Mouse (Mus musculus) neural tube, embryonic 14.5 days (tissue): Measurements from ENCODE around the gene Slc7a5. TPM values are rescaled to one million over a fixed set of nuclear protein-coding genes. Genes with fewer than 3 reads are reported as not detected.

Experiments
- ATAC-seq: fragments of 200-750 bp; cut with Nextera tagmentation; 2 replicates; pipeline ENCODE4 v1.8.0; 2017; ENCODE audit warnings: low read depth, mild to moderate bottlenecking, moderate TSS enrichment, moderate library complexity
- H3K27ac ChIP-seq: fragments of 300-500 bp; sonication (generic); 2 replicates; pipeline ENCODE4 v1.5.1; 2014; ENCODE audit warnings: low read depth, mild to moderate bottlenecking, control low read depth, low read length, moderate library complexity, mixed read lengths
- H3K27me3 ChIP-seq: fragments of 300-500 bp; sonication (generic); 2 replicates; pipeline ENCODE4 v1.6.1; 2014; ENCODE audit warnings: low read length; ENCODE audit not compliant: control insufficient read depth, insufficient read depth
- H3K36me3 ChIP-seq: fragments of 300-500 bp; sonication (generic); 2 replicates; pipeline ENCODE4 v1.6.1; 2014; ENCODE audit warnings: low read length, mixed read lengths; ENCODE audit not compliant: control insufficient read depth, insufficient read depth
- H3K4me1 ChIP-seq: fragments of 300-500 bp; sonication (generic); 2 replicates; pipeline ENCODE4 v1.6.1; 2014; ENCODE audit warnings: low read length; ENCODE audit not compliant: control insufficient read depth, insufficient read depth
- H3K4me2 ChIP-seq: fragments of 300-500 bp; sonication (generic); 2 replicates; pipeline ENCODE4 v1.6.1; 2014; ENCODE audit warnings: mild to moderate bottlenecking, low read depth, low read length, control low read depth
- H3K4me3 ChIP-seq: fragments of 300-500 bp; sonication (generic); 2 replicates; pipeline ENCODE4 v1.5.1; 2014; ENCODE audit warnings: low read depth, low read length, control low read depth, mixed read lengths
- H3K9ac ChIP-seq: fragments of 300-500 bp; sonication (generic); replicated peaks from 2 replicates; pipeline ENCODE4 v1.6.1; 2014; ENCODE audit warnings: low read depth, mild to moderate bottlenecking, control low read depth, low read length, mixed read lengths
- H3K9me3 ChIP-seq: fragments of 300-500 bp; sonication (generic); 2 replicates; pipeline ENCODE4 v1.6.1; 2016; ENCODE audit warnings: low read length; ENCODE audit not compliant: control insufficient read depth
- WGBS: fragments of 180-500 bp; shearing (Covaris S2); extraction: QIAGEN DNeasy Blood & Tissue Kit; methylation state at CpG from one replicate; pipeline ENCODE4 v1.1.7; 2014; 5-methylcytosine and 5-hydroxymethylcytosine counted together
- polyA plus RNA-seq: library from polyadenylated mRNA; unstranded; fragments of >200 nt; fragmentation: Nextera tagmentation; extraction: Ambion mirVana; gene quantifications from 2 replicates; pipeline ENCODE4 v1.2.1, GENCODE M21; 2014

The Slc7a5 gene
- polyA plus RNA-seq, 1 experiment from 2014 or later, result 38.1 TPM

DNA sequence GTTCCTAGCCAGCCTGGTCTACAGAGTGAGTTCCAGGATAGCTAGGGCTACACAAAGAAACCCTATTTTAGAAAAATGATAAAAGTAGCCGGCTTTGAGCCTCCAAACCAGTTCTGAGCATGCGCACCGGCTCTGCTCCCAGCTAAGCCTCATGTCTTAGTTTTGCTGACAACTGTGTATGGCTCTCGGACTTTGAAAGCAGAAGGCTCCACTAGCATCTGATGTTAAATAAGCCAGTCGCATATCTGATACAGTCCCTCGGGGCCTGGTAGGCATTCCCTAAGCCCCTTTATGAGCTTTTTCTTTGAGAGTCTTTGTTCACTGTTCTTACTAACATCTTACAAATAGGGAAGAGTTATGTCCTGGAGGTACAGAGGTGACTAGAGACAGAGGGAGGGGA lies 59.5 kb downstream of the Slc7a5 start:
- H3K4me2 ChIP-seq, result no peak overlapping the region
- no peak for ATAC-seq
- H3K9ac ChIP-seq, result no peak overlapping the region
- H3K4me1 ChIP-seq, result no peaks in the 10 kb centered on the region
- no peaks in the 10 kb centered on the region for H3K27me3 ChIP-seq
- 44% methylated on average over 6 of the region's 6 CpGs for WGBS
- H3K9me3 ChIP-seq, result no peaks in the 10 kb centered on the region
- no peak overlapping the region for H3K27ac ChIP-seq
- H3K36me3 ChIP-seq, result no peaks in the 10 kb centered on the region
- H3K4me3 ChIP-seq, result no peak overlapping the region

DNA sequence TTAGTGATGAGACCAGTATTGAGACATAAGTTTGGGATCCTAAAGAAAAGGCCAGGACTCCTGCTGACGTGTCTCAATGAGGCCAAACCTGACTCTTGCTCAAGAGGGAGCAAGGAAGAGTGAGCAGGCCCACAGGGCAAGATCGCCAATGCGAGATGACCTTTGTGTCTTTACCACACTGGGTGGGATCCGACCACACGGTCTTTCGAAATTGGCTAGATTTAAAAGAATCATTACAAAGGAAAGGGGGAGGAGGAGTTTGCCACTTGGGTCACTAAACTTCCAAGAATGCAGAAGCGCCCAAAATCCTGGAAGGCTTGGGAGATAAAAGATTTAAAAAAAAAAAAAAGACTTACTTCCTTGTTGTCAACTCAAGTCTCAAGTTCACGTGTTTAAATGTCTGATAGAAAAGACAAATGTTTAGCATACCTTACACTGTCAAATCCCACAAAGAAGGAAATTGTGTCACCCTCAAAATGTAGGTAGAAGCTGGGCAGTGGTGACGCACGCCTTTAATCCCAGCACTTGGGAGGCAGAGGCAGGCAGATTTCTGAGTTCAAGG lies 60.2 kb downstream of the Slc7a5 start:
- Histone ChIP-seq H3K27me3 (no peaks in the 10 kb centered on the region), H3K4me3 (no peak overlapping the region), H3K4me1 (no peaks in the 10 kb centered on the region), H3K9ac (no peak overlapping the region), H3K36me3 (no peaks in the 10 kb centered on the region), H3K9me3 (no peaks in the 10 kb centered on the region), H3K4me2 (no peak overlapping the region), H3K27ac (no peak overlapping the region)
- WGBS, result 77% methylated on average over 10 of the region's 10 CpGs
- no peak for ATAC-seq

GRCm38 (mm10) chr8:121846815-121847214 lies 60.7 kb downstream of the Slc7a5 start:
- no peak overlapping the region for H3K4me2 ChIP-seq
- no peaks in the 10 kb centered on the region for H3K9me3 ChIP-seq
- H3K36me3 ChIP-seq, result no peaks in the 10 kb centered on the region
- H3K9ac ChIP-seq, result no peak overlapping the region
- no peak for ATAC-seq
- H3K27me3 ChIP-seq, result no peaks in the 10 kb centered on the region
- H3K4me1 ChIP-seq, result no peaks in the 10 kb centered on the region
- no peak overlapping the region for H3K4me3 ChIP-seq
- H3K27ac ChIP-seq, result no peak overlapping the region

GRCm38 (mm10) chr8:121844765-121845164 lies 62.7 kb downstream of the Slc7a5 start:
- Histone ChIP-seq H3K9me3 (no peaks in the 10 kb centered on the region), H3K4me2 (no peak overlapping the region), H3K36me3 (no peaks in the 10 kb centered on the region), H3K27ac (no peak overlapping the region), H3K4me3 (no peak overlapping the region), H3K27me3 (no peaks in the 10 kb centered on the region), H3K4me1 (no peaks in the 10 kb centered on the region), H3K9ac (no peak overlapping the region)
- WGBS, result 51% methylated on average over 5 of the region's 7 CpGs
- ATAC-seq, result no peak

DNA sequence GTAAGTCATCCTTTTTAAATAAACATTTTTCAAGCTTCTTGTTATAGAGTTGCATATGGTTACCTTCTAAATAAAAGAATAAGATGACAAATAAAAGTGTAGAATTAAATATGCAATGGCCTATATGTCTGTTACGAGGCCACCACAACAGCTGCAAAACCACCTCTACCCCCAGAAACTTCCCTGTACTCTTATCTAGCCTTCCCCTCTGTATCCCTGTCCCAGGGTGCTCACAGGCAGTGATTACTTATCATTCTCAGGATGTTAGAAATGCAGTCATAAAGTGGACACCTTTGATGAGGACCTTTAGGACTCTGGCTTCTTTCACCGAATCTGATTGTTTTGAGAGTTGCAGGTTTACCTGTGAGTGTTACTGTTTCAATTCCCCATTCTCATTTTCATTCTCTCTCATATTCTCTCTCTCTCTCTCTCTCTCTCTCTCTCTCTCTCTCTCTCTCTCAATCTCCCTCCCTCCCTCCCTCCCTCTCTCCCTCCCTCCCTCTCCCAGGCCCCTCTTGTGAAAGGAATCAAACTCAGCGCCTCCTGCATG lies 64.2 kb downstream of the Slc7a5 start:
- WGBS, result 75% methylated on average over 3 of the region's 3 CpGs
- no peak for ATAC-seq
- Histone ChIP-seq H3K4me2 (no peak overlapping the region), H3K4me3 (no peak overlapping the region), H3K9ac (no peak overlapping the region), H3K27ac (no peak overlapping the region), H3K27me3 (no peaks in the 10 kb centered on the region), H3K4me1 (no peaks in the 10 kb centered on the region), H3K9me3 (no peaks in the 10 kb centered on the region), H3K36me3 (no peaks in the 10 kb centered on the region)

DNA sequence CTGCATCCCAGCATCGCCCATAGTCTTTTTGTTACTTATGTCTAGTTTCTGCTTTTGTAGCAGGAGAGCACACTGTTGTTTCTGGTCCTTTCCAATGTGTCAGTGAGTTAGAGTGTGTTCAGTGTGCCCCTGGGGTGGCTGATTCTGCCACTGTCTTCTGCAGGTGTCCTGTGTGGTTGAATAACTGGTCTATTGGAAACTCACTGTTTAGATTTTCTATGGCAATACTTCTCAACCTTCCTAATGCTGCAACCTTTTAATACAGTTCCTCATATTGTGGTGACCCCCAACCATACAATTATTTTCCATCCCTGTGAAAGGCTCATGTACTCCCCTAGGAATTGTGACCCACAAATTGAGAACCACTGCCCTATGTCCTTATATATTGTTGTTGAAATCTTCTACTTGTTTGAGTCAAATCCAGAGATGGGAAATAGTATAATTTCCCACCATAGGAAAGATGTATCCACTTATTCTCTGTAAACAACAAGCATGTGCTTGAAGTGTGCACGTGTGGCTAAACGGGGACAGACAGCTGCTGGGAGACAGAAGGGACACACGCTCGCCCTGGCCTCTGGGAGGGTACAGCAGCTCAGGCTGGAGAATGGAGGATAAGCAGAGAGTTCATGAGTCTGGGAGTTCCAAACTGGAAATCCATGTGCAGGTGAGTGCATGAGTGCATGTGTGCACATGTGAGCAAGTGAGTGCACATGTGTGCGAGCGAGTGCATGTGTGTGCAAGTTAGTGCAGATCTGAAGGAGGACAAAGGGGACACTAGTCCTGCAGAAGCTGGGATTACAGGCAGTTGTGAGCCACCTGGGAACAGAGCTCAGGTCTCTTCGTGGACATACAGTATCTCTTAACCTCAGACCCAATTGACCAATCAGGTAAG lies 65.2 kb downstream of the Slc7a5 start:
- no peak overlapping the region for H3K4me3 ChIP-seq
- no peak overlapping the region for H3K9ac ChIP-seq
- WGBS, result 90% methylated on average over 8 of the region's 8 CpGs
- no peak for ATAC-seq
- H3K36me3 ChIP-seq, result no peaks in the 10 kb centered on the region
- no peaks in the 10 kb centered on the region for H3K27me3 ChIP-seq
- no peaks in the 10 kb centered on the region for H3K9me3 ChIP-seq
- H3K27ac ChIP-seq, result no peak overlapping the region
- H3K4me2 ChIP-seq, result no peak overlapping the region
- no peaks in the 10 kb centered on the region for H3K4me1 ChIP-seq

DNA sequence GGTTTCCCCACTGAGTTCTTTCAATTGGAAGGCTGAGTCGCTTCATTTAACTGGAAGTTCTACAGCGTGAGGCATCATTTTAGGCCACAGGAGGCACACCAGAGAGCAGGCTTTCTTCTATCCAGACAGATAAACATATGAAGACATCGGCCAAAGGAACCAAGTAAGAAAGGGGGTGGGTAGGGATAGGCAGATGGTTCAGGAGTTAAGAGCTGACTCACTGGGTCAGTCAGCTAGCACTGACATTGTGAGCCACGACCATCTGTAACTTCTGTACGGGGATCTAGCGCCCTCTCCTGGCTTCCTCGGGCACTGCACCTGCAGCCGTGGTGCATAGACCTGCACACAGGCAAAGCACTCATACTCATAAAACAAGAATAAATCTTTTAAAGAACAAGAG lies 66.3 kb downstream of the Slc7a5 start:
- 55% methylated on average over 8 of the region's 8 CpGs for WGBS
- Histone ChIP-seq H3K27ac (no peak overlapping the region), H3K27me3 (no peaks in the 10 kb centered on the region), H3K4me3 (no peak overlapping the region), H3K9me3 (no peaks in the 10 kb centered on the region), H3K36me3 (no peaks in the 10 kb centered on the region), H3K4me2 (no peak overlapping the region), H3K4me1 (no peaks in the 10 kb centered on the region), H3K9ac (no peak overlapping the region)
- no peak for ATAC-seq

DNA sequence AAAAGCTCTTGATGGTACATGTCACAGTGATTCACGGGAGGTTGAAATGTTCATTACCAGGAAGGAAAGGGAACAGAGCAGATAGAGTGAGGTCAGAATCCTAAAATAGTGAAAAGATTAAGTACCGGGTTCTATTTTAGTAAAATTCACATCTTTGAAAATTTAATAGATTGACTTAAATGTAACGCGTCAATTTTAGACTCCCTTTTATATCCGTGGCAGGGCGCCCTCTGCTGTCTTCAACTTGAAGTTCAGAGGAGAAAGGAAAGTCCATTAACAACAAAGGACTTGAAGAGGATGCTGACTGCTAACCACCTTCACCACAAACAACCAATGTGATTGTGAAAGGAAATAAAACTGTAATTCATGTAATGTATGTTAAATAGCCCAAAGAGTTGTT lies 75.0 kb downstream of the Slc7a5 start:
- peaks cover 13% of the 10 kb centered on the region for H3K4me1 ChIP-seq
- no peak overlapping the region for H3K27ac ChIP-seq
- H3K4me3 ChIP-seq, result no peak overlapping the region
- WGBS, result 20% methylated on average over 6 of the region's 6 CpGs
- no peaks in the 10 kb centered on the region for H3K36me3 ChIP-seq
- no peak overlapping the region for H3K9ac ChIP-seq
- ATAC-seq, result no peak
- no peaks in the 10 kb centered on the region for H3K27me3 ChIP-seq
- H3K4me2 ChIP-seq, result no peak overlapping the region
- no peaks in the 10 kb centered on the region for H3K9me3 ChIP-seq

- H3K9me3 ChIP-seq, result no peaks in the 10 kb centered on the region
- no peak overlapping the region for H3K27ac ChIP-seq
- no peak overlapping the region for H3K4me3 ChIP-seq
- H3K36me3 ChIP-seq, result no peaks in the 10 kb centered on the region
- 78% methylated on average over 2 of the region's 2 CpGs for WGBS
- no peak overlapping the region for H3K9ac ChIP-seq
- no peaks in the 10 kb centered on the region for H3K27me3 ChIP-seq
- ATAC-seq, result no peak
- no peak overlapping the region for H3K4me2 ChIP-seq
- peaks cover 13% of the 10 kb centered on the region for H3K4me1 ChIP-seq
Measured at GRCm38 (mm10) chr8:121832061-121832460, 75.4 kb downstream of the Slc7a5 start.
